Mouse (Mus musculus) c-Kit-positive CD71-positive TER-119-positive erythroid progenitor cells, embryonic 14.5 days (primary cell): ENCODE measurements at regions not wholly inside any gene's neighbourhood (a gene's known extent, or its start where the extent isn't known, plus 50 kb on each side); places are given as distances from the start of the nearest gene placed in this dataset.
A peak's percentile ranks its signal among the peaks of the same experiment; 100 is the strongest.

Source experiments
- DNase-seq: peaks from one replicate; pipeline ENCODE4 v3.0.0-alpha.2; 2013; ENCODE audit warnings: low spot score

DNA sequence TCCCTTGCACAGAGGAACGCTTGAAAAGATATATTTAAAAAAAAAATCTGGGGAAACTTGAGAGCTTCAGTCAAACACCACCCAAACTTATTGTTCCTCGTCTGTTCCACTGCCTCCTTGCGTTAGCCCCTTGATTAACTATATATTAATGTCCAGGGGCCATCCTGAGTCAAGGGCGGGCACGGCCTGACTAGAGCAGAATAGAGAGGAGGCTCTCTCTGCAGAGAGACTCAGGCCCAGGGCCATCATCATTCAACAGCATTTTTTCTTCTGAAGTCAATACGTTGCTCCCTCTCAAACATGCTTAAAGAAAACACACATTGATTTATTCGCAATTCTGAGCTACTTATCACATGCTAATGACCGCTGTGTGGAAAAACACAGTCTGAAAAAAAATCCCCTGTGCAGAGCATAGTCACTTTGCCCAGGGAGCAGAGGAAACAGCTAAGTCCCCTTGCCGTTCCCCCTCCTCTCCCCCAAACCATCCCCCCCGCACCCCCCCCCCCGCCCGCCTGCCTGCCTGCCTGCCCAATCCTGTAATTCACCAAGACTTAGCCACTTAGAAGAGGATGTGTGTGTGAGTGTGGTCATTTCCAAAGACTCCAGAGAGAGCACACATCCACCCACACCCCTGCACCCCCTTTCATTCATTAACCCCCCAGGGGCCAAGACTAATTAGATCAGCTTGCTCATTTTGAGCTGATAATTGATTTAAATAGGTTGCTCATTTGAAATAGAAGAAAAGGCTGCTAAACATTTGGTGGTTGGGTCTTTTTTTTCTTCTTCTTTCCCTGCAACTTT lies 281.5 kb downstream of the Insig2 start:
- DNase-seq, result no peak

DNA sequence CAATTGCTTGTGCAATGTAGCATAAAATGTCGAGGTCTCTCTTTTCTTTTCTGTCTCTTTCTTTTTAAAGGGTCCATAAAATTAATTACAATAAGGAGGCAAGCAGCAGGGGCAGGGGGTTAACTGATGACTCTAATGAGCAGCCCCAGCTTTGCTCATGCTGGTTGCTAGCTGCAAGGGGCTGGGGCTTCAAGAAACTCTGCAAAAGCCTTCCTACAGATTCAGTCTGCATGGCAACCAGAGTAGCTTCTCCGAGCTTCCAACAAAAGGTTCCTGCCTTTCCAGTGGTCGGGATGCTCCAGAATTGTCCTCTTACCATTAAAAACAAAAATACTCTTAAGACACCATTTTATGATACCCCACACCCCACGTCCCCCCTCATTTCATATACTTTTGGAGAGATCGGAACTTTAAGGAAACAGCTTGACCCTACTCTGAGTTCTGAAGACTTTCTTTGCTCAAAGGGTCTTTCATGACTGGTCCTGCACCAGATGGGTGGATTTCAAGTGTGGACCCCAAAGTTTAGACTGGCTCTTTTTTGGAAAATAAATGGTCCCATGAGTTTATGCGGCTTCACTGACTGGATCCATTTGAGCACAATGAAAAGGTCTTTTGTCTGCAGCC lies 280.8 kb downstream of the Insig2 start:
- DNase-seq, result no peak

DNA sequence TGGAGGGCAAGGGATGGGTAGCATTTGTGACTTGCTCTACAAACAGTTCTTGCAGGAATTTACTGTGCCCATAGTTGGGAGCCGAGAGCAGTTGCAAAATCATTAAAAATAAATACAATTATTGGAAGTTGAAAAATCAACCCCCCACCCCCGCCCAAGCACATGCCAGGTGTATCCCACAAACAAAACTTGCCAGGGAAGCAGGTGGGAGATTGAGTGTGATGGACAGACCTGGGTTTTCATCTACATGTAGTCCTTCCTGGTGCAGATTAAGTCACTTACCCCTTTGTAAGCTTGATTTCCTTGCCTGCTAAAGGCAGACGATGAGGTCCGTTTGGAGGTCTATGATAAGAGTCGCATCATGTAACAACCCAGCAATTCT lies 280.3 kb downstream of the Insig2 start:
- no peak for DNase-seq

DNA sequence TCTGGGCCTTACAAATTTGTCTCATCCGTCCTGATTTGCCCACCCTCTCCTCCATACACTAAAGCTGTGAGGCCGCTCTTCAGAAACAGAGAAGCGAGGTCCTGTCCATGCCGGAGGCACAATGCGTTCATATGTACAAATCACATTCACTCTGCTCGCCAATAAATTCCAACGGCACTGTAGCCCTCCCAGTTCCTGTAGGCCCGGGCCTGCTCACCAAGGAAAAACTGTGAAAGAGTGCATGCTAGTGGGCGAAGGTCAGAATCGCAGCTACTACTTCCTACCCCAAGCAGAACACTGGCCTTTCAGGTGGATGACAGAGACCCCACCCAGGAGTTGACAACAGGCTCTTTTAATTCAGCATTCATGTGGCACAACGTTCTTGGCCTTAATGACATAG lies 278.7 kb downstream of the Insig2 start:
- DNase-seq, result no peak

DNA sequence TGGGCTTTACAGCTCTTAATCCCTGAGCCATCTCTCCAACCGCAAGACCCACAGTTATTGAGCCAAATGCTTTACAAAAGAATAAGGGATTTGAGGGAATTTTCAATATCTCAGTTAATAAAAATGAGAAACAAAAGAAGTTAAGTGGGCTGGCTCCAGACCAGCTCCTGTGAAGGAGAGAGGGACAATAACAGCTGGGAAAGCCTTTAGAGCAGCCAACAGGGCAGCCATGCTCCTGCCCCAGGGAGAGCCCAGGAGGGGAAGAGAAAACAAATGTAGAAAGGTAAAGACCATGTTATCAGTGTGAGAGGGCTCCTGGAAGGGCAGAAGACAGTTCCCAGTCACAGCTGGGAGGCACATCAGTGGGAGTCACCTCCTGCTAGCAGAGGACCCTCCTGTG lies 257.8 kb downstream of the Insig2 start:
- DNase-seq, result no peak

DNA sequence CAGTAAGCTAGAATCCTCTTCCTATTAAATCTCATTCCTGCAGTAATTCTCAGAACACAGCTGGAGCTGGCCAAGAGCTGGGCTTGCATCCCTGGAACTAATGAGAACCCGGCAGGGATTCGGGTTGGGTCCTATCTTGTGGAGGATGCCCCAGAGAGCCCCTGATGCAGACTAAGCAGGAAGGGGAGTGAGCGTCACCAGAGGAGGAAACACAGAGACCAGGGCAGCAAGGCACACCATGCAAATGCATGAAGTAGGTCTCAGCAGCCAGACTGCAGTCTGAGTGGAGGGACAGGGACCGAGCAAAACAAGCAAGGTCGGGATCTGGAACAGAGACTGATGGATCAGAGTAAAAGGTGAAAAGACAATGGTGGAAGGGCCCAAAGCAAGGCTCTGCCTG lies 249.6 kb downstream of the Insig2 start:
- DNase-seq, result no peak

DNA sequence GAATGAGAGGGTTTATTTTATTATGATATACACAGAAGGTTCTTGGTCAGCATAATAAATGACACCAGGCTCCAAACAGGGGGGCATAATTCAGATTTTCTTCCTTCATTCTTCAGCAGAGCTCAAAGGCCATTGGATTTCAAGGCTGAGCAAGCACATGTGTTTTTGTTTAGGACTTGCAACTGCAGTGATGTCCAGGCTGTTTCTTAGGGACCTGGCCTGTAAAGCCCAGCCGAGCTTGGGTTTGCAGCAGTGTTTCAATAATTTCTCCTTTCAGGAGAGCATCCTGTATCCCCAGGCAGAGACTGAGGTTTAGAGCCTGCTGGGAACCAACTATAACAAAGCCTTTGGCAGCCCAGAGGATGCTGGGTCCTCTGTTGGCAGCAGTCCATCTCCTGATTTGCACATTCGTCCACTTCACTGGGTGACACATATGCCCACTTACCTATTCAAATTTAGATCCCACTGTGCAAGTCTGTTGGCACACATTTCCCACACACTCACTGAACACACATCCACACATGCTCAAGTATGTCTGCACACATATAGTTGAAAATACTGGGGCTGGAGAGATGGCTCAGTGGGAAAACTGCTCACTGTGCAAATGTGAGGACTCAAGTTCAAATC lies 247.2 kb downstream of the Insig2 start:
- no peak for DNase-seq

DNA sequence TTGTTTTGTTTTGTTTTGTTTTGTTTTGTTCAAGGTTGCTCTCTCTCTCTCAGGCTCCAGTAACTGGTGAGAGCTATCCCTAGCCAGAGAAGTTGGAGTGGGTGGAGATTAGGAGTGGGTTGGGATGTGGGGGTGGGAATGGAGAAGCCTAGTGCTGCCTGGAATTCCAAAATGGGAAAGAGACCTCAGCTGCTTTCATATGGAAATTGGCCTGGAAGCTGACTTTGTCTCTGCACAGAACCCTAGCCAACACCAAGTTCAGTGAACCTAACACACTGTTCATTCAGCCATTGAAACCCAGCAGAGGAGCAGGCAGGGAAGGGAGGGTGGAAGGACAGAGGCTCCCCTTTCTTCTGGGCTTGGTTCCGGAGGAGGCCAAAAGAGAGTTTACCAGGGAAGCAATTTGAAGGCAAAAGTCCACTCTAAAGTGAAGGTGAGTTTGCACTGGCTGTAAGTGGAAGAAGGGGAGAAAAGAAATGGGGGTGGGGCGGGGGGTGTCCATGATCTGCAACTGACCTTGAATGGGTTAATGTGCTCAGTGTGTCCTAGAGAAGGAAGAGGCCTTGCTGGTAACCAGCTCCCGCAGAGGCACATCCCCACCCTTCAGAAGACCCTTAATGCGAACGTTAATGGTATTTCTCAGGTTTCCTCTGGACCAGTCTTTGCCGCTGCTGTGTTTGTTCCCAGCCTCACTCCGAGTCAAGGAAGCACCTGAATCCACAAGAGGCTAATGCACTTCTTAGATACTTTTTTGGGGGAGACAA lies 245.1 kb downstream of the Insig2 start:
- no peak for DNase-seq

DNA sequence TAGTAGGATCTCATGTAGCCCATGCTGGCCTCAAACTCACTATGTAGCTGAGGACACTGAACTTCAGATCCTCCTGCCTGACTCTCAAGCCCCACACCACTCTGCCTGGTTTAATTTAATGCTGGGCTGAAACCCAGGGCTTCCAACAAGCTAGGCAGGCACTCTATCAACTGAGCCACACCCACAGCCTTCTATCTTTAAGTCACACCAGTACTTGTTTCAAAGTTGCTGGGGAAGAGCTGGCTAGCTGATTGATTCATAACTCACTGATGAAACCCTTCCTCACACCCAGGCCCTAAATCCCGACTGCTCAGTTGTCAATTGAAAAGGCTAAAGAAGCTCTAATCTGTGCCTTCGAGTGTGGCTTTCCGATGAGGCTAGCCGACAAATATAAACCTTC lies 241.8 kb downstream of the Insig2 start:
- peak; percentile 15 for DNase-seq

DNA sequence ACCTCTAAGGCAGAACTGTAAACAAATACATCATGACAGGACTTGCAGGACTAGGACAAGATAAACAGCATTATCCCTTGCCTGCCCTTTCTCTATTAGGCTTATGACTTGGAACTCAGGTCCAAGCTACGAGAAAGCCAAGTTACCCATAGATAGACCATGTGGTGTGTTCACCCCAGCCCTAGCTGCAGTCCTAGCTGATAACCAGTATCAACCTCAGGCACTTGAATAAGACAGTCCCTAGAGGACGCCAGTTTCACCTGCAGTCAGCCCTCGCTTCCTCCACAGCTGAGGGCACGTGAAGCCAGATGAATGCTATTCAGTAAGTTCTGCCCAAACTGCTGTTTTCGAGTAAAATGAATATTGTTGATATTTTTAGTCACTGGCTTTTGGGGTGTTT lies 239.5 kb downstream of the Insig2 start:
- peak; percentile 39 for DNase-seq

DNA sequence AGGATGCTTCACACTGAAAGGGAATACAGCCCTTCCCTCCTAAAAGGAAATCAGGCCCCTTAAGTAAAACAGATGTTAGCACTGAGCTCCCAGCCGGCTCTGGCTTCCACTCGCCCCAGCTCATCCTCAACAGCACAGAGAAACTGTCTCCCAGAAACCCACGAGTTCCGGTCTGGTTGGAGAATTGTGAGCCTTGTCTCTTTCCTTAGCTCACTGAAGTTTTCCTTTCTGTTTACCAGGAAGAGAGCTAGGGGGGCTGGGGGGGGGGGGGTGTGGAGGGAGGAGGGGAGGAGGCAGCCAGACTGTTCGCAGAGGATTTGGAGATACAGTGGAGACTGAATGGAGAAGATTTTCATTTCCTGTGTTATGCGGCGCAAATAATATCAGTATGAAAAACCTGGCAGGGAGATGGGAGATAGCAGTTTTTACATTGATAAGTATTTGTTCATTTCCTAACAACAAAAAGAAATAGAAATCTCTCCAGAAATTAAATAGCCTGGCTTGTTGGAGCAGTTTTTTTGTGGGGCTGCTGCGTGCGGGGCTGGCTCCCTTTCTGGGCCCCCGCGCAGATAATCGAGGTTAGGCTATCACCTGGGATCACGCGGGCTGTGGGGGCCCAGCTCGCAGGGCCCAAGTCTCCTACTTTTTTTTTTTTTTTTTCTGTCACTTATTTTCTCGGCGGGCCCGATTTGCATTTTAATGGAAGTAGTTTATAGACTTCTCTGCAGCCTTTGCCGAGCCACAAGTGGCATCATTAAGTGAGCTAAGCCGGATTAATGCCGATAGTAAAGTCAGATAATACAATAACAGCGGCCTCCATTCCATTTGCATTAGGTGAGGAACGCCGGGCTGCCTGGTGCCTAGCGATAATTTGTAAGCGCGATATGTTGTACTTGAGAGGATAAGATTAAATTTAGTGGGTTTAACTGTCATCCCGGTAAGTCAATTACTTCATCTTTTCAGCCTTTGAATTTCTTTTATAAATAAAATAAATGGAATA lies 235.5 kb downstream of the Insig2 start:
- DNase-seq, result peak; percentile 45

DNA sequence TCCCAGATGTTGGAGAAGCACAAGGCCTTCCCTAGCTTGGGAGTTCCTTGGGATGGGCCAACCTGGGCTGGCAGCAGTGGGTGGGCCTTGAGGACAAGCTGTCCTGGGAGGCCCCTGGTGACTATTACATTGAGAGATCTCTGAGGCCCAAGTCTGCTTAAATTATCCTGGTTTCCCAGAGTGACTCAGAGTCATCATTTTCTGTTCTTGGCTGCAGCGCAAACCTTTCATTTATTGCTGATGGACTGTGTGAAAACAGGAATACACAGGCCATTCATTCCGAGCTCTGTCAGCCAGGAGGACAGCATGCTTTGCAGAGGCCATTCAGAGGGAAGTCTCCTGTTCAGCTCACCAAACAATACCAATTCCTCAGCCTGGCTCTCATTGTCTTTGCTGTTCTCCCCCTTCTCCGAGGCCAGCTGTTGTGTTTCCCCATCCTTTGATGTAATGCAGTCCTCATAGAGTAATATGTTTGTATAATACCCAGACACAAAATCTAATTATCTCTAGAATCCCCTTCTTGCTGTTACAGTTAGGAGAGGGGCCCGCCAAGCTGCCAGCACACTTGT lies 220.5 kb downstream of the Insig2 start:
- DNase-seq, result no peak

DNA sequence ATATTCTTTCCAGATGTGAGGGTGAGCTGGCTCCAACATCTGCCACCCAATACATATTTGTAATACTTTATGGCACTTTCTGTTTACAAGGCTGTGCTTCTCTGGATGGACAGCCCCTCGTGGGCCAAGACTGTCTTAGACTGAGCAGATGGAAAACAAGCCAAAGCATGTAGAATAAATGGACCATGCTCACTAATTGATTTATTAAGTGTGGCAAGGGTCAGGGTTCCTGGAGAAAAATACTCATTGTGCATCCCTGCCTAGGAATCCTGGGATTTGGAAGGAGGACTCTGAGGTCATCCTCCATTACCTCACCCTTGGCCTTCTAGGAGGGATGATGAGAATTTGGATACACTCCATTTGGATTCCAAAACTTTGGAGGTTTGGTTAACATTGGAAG lies 219.9 kb downstream of the Insig2 start:
- no peak for DNase-seq

DNA sequence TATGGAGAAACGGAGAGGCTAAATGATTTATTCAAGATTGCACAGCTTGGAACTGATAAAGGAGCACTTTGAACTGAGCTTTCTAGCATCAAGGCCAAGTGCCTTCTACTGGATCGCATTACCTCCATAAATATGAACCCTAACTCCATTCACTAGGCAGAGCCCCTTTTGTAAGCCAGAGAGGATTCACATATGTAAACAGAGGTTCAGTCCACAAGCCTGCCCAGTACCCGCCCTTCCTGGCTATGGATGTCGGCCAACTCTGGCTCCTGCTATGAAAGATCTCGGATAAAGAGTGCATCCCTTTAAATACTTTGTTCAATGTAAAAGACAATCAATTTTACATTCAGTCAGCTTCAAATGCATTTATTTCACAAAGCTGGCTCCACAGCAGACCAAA lies 215.8 kb downstream of the Insig2 start:
- no peak for DNase-seq

DNA sequence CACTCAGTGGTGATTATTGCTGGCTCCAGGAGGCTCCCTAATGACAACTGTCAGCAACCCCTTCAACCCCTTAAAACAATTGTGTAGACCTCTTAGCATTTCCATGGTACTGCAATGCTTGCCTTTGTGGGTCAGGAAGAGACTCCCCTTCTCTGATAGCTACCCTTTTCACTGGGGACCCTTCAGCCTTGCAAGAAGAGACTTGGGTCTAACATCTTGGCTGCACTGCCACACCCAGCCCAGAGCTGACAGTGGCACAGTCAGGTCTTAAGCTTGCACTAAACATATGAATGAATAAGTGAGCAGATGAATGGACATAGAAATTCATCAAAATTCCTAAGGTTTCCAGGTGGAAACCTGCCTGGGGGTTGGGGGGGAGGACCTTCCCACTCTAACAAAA lies 209.0 kb downstream of the Insig2 start:
- DNase-seq, result no peak

DNA sequence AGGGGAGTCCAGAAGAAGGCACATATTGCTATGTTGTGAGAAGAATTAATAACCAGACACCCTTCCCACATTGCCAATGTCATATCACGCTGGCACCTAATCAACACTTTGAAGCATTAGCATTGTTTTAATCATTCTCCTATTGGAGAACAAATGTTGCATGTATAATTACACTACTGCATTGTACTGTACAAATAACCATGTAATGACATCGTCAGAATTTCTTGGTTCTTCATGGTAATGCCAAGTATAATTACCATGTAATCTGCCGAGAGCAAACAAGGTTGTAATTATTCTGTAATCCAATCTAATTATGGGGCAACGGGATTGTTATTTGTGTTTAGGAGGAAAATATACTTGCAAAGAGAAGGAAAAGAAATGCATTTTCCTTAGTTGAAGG lies 196.1 kb downstream of the Insig2 start:
- no peak for DNase-seq

DNA sequence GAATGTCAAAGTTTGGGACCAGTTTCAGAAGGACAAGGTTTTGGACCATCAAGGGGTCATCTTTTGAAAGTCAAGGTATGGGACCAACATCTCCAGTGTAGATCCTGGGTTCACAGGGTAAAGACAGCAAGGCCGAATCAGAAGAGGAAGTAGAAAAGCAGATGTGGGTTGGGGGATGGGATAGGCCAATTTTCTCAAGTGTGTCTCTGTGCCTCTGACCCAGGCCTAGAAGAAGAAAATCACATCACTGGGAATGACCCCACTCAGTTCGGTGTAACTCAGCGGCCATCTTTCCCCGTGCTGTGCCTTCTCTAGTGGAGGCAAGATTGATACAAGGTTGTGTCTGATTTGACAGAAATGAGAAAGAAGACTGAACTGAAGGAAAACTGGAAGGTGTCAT lies 195.5 kb downstream of the Insig2 start:
- no peak for DNase-seq

DNA sequence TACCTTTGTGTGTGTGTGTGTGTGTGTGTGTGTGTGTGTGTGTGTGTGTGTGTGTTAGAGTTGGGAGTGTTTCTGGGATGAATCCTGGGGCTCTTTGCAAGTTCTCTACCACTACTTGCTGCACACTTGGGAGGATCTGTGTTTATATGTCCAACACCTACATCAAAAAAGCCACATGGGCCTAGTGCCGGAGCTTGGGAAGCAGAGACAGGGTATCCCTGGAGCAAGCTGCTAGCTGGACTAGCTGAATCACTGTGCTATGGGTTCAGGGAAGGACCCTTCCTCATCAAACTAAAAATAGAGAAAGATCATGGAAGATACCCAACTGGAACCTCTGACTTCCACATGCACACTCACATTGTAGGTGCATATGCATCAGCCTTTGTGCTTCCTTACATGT lies 187.4 kb downstream of the Insig2 start:
- no peak for DNase-seq

DNA sequence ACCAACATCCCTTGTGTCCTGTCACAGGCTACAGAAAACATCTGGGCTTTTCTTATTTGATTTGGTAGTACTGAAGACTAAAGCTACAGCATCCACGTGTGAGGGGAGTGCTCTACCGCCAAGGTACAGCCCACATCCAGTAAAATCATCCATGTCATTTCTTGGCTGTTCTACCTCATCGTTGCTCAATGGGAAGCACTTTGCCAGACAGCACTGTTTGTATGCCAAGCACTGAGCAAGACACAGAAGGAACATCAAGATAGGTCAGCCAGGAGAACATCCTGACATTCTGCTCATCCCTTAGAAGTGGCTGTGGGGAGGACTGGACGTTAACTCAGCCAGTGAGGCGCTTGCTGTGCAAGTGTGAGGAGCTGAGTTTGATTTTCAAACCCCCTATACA lies 178.9 kb downstream of the Insig2 start:
- no peak for DNase-seq

DNA sequence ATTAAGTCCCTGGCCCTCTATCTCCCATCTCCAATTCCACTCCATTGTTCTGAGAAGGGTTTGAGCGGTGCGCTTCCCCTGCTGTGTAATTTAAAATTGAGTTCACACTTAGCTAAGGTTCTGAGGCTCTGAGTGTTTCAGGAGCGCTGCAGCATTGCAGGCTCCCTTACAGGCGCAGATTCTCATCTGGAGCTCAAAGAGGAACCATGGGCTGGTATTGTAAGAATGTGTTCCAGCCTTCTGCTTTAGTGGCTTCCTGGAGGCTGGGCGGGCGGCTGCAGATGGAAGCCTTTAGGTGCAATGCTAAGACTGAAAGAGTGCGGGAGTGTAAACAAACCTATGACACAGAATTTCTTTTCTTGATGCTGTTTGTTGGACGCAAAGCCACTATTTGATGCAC lies 177.8 kb downstream of the Insig2 start:
- DNase-seq, result no peak

DNA sequence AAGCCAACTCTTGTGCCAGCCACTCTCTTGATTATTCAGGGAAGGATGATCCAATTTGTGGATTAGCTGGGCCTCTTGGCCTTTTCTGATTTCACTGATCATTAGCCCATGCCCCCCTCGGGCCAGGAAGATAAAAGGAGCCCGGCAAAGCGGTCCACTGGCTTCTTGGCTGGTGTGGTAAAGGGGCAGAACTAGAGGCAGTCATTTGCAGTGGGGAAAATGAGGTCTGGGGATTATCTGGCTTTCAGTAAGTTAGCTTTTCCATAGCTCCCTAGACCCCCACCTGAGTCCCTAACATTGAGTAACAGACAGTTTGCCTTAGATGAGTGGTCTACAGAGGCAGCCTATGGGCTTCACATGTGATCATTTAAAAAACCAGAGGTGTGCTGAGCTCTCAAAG lies 163.7 kb downstream of the Insig2 start:
- DNase-seq, result no peak
